In the genomic region with DNA sequence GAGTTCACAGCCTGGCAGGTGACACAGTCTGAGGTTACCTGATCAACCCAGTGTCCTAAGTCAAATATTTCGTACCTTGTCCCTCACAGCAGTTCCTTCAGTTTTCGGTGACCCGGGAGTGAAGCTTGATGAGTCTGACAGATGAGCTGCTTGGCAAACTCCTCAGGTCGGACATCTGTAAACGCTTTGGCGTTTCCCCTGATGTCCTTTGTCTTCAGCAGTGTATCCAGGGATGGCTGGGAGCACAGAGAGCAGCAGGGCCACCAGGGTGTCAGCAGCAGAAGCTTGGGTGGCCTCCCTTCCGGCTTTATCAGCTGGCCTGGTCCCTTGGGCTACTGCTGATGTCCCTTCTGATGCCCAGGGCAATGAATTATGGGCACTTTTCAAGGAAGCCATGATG, we compare ENCODE assay signal across 35 mouse cellular contexts. TPM values are rescaled to one million over a fixed set of nuclear protein-coding genes. Genes with fewer than 3 reads are reported as not detected.
"Had no signal": no experiment of that assay in that cellular context is flagged by ENCODE, and none has a peak within 500 bp of the region (broad histone marks: within the 10 kb centered on the region; RNA-seq: fewer than 3 reads in every experiment).

No protein-coding gene starts in this region.

- H3K4me1 ChIP-seq: limb, embryonic 10.5 days; limb, embryonic 12.5 days; limb, embryonic 13.5 days; limb, embryonic 15.5 days; liver, embryonic 12.5 days; liver, embryonic 13.5 days; liver, embryonic 15.5 days; lung, embryonic 15.5 days; midbrain, embryonic 13.5 days; midbrain, embryonic 15.5 days; neural tube, embryonic 12.5 days had no signal

- DNase-seq: left cerebral cortex, postnatal 4 days; liver; liver, embryonic 13.5 days; liver, postnatal 0 days; lung, adult 18-20 months; lung, adult 2 months; lung, embryonic 14.5 days; lung, postnatal 10 days; lung, postnatal 14 days; lung, postnatal 36 days; lung, postnatal 4 days; midbrain, embryonic 14.5 days had no signal

- H3K4me3 ChIP-seq: limb, embryonic 10.5 days; limb, embryonic 12.5 days; limb, embryonic 13.5 days; limb, embryonic 15.5 days; liver, embryonic 12.5 days; liver, embryonic 13.5 days; liver, embryonic 15.5 days; lung, embryonic 15.5 days; megakaryocyte, embryonic 14.5 days; midbrain, embryonic 10.5 days; midbrain, embryonic 12.5 days; midbrain, embryonic 13.5 days; midbrain, embryonic 15.5 days; myocyte; neural tube, embryonic 12.5 days had no signal

- H3K27ac ChIP-seq: limb, embryonic 10.5 days; limb, embryonic 12.5 days; limb, embryonic 13.5 days; limb, embryonic 15.5 days; liver, embryonic 12.5 days; liver, embryonic 13.5 days; liver, embryonic 14.5 days; liver, embryonic 15.5 days; lung, embryonic 15.5 days; macrophage; midbrain, embryonic 10.5 days; midbrain, embryonic 12.5 days; midbrain, embryonic 13.5 days; midbrain, embryonic 15.5 days; neural tube, embryonic 12.5 days had no signal

RNA-seq across cellular contexts. Expression of a gene that starts 7.6 kb away (rescaled TPM):
- polyA plus RNA-seq: myocyte had no signal

RNA-seq across cellular contexts. Expression of a gene that starts 38.9 kb away (rescaled TPM):
- polyA plus RNA-seq: limb, embryonic 10.5 days; limb, embryonic 11.5 days; limb, embryonic 12.5 days; neural tube, embryonic 11.5 days had no signal

RNA-seq across cellular contexts. Expression of a gene that starts 57.3 kb away (rescaled TPM):
- polyA plus RNA-seq: limb, embryonic 10.5 days; limb, embryonic 11.5 days; limb, embryonic 15.5 days; liver, adult 2 months; liver, embryonic 12.5 days; liver, embryonic 13.5 days; liver, embryonic 14.5 days; liver, embryonic 15.5 days; liver, embryonic 16.5 days; liver, postnatal 0 days; lung, embryonic 15.5 days; lung, postnatal 0 days; macrophage; midbrain, embryonic 10.5 days; midbrain, embryonic 11.5 days; midbrain, embryonic 13.5 days; midbrain, embryonic 14.5 days; midbrain, embryonic 15.5 days; midbrain, postnatal 0 days; neural tube, embryonic 11.5 days; neural tube, embryonic 12.5 days had no signal
